Mouse (Mus musculus) inflammation-experienced regulatory T-cells, adult 6 months (primary cell): ENCODE measurements at regions not wholly inside any gene's neighbourhood (a gene's known extent, or its start where the extent isn't known, plus 50 kb on each side); places are given as distances from the start of the nearest gene placed in this dataset.
"Not testable (repeated sequence)": the region's sequence is repeated elsewhere in the genome, so short reads cannot be mapped to it uniquely, and the experiment has no call there.

Source experiments
- ATAC-seq: one replicate; pipeline ENCODE4 v1.8.0; 2017

DNA sequence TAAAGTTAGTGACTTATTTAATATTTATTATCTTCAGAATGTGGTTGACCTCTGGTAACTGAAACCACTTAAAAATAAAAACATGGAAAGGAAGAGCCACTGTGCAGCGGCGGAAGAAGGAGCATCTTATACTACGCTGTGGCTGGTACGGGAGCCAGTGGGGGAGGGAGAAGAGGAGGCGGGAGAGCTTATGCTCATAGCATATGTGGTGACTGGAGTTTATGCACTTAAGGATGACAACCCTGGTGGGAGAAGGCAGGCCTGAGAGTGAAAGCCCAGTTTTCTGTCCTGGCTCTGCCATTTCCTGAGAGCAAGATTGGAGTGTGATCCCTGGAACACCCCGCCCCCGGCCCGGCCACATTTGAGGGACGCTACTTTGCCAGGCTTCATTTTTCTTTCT lies 145.5 kb downstream of the Tsen15 start:
- ATAC-seq = no peak

DNA sequence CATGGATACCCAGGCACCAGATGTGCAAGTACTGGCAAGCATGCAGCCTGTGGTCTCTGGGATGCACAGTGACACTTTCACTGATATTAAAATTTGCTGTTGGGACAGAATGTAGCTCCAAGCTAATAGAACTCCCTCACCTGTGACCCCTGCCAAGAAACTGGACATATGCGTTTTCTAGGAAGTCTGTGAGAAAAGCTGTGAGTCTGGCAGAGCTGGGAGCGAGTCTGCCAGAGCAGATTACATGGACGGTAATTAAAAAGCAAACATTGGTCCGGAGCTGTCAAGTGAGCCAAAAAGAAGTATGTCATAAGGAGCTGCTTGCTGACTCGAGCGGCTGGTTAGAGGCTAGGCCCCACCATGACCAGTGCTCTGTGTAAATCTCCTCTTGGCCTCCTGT lies 147.1 kb downstream of the Tsen15 start:
- ATAC-seq = no peak

DNA sequence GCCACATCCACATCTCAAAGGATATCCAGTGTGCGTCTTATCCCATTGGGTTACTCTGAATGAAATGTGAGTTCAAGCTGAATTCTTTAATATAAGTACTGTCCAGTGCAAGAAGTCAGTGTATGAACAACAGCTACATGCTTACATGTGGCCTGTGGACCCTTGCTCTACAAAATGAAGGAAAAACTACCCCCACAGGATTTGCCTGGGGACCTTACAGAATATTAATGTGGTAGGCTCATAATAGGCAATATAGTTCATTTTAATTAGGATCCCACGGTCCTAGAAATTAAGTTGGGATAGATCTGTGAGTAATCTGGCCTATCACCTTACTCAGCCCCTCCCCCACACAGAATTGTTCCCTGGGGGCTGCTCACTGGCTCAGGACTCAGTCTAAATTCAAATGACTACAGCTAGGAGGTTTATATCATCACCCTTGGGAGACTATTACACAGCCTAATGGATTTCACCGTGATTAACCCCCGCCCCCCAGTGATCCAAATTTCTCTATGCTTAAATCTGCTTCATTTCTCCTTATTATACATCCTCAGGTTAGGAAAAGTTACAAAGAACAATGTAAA lies 145.4 kb upstream of the 1700025G04Rik start:
- no peak for ATAC-seq

DNA sequence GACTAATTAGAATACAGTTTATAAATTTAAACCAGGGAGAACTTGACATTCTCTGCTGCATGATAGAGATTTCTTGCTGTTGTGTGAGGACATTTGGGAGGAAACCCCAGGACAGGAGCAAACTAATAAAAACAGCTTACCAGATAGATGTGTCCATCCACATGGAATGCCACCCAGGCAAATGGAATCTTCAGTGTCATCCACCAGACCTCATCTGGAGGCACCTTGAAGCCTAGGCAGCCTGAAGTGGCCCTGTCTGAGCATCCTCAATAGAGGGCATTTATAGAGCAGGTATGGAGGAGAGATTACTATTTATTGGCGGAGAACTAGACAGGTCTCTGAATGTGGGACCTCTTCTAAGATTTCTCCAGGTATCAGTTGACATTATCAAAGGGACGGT lies 144.8 kb upstream of the 1700025G04Rik start:
- ATAC-seq = no peak

DNA sequence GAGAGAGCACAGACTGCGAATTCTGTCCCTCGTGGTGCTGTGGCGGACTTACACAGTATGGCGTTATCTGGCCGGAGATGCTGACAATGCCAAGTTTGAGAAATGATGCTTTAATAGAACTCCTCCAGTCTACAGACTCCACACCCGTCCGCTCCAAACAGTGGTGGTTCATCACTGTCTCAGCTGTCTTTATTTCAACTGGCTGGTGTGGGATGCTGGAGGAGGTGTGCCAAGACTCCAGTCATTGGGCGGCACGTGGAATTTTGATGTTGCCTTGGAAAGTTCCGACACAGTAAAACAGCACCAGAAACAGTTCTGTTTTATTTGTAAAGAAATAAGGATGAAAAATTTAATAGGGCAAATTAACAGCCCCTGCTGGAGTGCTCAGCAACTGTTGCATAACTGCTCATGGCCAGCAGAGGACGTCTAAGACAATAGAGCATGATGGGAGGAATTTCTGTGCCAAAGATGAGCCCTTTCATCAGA lies 141.8 kb upstream of the 1700025G04Rik start:
- ATAC-seq = no peak

DNA sequence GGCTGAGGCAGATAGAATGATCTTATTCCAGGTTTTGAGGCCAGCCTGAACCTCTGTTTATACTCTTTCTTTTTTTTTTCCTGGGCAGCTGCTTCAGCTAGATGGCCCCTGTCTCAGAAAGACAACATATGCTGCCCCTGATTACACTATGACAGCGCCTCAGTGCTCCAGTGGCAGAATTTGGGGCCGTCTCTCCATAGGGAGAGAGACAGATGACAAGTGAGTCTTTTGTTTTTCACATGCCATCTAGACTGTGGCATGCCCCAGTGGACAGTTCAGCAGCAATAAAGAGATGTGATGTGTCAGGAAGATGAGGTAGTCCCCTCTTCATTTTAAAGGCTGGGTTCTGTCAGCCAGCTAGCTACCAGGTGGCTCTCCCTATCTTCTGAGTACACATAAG lies 139.8 kb upstream of the 1700025G04Rik start:
- ATAC-seq = no peak

DNA sequence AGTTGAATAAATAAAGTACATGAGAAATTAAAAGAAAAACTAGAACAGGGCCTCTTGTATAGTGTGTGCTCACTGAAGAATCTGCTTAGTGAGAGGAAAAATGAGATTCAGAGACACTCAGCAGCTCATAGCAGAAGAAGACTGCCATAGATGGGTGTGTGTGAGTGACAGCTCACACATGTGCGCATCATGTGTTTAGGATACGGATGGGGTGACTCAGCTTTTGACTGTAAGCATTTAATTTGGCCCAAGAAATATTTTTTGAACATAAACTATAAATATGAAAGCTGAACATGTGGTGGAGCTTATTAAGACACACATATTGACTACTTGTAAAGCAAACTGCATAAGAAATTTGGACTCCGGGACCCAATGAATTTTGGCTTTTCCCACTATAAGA lies 136.1 kb upstream of the 1700025G04Rik start:
- no peak for ATAC-seq

DNA sequence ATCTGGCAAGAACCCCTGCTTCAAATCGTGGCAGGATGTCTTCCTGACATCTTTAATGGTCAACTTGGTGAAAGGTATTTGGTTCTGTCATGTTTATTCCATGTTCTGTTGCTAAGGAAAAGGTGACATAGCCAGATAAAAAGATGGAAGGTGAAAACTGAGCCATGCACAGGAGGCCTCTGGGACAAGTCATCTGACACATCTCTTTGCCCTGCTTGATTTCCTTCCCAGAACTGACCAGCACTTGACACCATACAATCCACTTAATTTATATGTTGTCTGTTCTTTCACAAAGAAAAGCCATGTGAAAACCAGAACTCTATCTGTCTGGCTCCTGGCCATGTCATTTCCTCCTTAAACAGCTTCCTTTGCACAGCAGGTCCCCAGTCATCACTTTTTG lies 133.7 kb upstream of the 1700025G04Rik start:
- ATAC-seq = no peak

DNA sequence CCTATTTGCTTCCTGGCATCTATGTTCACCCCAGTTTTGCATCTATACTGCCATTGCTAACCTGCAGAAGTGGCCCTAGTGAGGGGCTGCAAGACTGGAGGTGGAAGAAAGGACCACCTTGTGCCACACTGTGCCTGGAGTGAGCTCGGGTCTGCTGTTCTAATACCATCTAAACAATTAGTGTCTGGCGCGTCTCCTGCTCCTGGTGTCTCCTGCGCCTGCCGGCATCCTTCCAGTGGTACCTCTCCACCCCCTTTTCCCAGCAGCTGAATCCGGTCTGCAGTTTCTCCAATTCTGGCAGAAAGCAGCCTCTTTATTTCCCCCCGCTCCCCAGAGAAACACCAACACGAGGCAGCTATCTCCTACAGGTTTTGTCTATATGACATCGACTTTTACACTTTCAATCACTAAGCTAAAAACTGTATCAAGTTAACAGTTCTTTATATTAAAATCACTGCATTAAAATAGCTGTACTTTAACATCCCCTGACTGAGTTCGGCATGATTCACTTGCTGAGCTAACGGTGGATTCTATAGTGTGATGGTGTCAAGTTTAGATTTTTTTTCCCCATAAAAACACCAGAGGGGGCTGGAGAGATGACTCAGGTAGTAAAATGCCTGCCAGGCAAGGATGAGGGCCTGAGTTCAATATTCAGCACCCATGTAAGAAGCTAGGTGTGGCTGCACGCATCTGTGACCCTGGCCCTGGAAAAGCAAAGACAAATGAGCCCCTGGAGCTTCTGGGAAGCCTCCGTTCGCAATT lies 131.1 kb upstream of the 1700025G04Rik start:
- no peak for ATAC-seq

DNA sequence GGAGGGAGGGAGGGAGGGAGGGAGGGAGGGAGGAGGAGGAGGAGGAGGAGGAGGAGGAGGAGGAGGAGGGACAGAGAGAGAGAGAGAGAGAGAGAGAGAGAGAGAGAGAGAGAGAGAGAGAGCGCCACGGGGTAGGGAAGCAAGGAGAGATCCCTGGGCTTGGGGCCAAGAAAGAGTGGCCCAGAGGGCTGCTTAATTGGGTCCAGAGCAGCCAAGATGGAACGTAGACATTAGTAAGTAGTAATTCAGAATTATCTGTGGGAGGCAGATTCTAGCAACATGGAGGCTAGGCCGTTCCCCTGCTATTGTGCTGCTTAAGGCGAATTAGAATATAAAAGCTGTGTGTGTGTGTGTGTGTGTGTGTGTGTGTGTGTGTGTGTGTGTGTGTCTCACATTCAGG lies 129.8 kb upstream of the 1700025G04Rik start:
- not testable (repeated sequence) for ATAC-seq

DNA sequence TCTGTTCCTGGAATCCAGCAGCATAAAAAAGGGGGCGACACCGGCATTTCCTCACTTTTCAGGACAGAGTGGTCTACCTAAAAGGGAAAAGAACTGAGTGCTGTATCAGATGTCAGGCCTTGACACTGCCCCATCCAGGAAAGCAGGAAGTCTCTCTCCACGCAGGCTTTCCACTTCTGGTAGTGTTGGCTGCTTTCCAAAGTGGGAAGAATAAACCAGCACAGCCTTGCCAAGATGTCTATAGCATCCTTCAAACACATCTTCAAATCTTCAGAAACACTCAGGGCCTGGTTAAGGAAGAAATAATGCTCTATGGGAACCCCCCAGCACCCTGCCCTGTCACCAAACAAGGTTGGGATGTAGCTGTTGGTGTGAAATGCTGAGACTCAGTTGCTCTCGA lies 127.5 kb upstream of the 1700025G04Rik start:
- no peak for ATAC-seq

DNA sequence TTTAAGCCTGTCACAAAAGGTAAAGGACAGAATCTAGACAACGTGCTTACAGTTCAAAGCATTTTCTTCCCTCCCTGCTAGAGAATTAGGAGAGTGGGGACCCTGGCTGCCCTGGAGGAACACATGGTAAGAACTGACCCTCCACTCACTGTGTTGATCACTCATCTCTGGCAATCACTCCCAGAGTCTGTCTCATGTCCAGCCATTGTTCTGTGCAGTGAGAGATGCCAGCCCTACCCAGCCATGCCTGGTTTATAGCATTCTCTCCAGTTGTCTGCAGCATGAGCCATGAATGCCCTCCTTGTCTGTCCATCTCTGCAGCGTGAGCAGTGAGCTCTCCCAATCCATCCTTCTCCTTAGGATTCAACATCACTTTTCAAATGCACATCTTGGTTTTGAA lies 124.5 kb upstream of the 1700025G04Rik start:
- no peak for ATAC-seq

DNA sequence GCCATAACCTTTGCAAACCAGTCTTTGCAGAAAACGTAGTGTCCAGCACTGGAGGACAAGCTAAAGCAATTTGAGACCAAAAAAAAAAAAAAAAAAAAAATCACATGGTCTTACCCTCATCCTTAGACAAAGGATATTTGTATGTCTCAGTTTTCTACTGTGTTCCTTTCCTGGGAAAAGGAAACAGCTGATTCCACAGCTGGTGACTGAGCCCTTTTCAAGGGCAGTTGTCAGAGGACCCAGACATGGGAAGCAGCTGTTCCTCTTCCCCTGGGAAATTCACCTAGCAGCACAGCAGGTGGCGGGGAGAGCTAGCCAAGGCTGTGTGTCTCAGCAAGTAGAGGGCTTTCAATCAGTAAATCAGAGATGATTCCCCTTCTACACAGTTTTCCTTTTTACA lies 113.3 kb upstream of the 1700025G04Rik start:
- no peak for ATAC-seq

DNA sequence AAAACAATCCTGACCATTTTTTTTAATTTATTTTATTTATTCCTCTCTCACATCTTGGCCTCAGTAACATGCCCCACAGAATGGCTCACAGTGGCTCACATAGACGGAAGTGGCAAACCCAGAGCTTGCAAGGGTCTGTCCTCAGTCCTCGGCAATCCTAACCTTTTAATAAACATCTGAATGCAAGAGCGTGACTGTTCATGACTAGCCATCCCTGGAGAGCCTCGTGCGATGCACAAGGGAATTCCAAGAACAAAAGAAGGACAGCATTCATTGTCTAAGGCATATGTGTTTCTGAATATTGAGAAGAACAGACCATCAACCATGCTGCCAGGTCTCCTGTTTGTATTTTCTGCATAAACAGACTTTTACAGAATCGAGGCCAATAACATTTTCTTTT lies 98.8 kb upstream of the 1700025G04Rik start:
- no peak for ATAC-seq

DNA sequence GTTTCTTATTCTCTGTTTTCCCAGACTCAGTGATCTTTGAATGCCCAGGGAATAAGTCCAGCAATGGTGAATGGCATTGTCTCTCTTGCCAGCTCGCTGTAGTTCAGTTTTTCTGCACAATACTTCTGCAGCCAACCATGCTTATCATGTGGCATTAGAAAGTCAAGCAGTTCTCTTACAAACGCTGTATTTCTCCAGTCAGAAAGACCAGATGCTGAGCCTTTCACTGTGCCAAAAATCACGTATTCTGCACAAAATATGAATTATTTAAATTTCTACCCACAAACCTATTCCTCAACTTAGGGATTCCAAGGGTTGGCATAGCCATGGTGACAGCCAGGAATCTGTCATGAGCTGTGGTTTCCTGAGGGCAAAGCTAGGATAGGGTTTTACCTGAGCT lies 95.0 kb upstream of the 1700025G04Rik start:
- no peak for ATAC-seq

DNA sequence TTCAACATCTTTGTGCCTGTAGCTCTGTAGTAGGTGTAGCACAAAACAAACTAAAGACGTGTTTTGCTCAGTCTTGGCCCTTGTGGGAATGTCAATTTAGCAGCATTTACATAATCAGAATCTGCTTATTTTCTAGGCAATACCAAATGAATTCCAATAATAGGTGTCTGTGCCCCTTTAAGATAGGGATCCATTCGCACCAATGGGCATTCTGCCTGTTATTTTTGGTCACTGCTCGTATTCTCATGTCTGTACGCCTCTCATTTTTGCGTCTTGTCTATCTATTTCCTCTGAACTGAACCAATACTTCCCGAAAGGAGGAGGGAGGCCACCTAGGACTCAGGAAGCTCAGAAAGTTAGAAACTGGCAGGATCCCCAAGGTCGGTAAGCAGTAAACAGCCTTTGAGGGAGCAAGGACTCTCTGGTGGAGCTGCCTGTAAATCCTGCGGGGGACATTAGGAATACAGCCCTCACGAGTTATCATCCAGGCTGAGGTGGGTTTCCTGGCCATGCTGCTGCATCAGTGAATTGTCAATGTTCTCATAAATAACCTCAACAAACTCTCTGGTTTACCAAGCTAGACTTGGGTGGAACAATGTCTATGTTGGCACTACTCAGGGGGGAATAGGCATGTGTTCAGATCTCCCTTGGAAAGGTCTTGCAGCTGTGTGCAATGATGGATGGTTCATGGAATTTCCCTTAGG lies 86.5 kb upstream of the 1700025G04Rik start:
- no peak for ATAC-seq

DNA sequence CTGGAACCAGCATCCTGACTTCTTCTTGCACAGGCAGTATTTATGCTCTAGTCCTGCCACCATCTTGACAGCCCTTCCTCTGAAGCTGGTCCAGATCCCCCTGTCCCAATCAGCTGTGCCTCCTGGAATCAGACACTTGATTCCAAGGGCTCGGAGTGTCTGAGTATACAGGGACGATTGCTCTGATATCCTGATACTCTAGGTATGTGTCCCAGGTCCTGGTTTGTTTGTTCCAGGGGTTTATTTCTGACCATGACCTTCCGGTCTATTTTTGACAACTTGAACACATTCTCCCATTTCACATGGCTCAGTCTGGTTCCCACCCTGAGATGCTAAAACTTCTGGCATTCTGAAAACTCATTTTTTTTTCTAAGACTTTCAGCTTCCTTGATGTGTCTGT lies 85.8 kb upstream of the 1700025G04Rik start:
- no peak for ATAC-seq

DNA sequence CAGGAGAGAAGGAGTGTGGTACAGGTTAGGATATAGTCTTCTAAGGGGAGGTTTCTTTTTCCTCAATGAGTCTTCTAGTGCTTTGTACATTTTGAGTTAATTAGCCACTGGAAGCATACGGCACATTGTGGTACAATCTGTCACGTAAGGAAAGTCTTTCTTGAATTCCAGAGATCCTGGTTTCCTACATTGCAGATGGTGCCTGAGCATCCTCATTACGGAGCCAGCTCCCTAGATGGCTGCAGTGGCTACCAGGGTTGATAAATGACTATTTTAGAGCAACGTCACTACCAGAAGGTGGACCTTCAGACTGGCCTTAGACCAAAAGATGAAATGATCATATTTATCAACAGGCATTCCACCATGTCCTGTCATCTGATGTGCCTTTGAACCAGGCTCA lies 84.5 kb upstream of the 1700025G04Rik start:
- ATAC-seq = no peak

DNA sequence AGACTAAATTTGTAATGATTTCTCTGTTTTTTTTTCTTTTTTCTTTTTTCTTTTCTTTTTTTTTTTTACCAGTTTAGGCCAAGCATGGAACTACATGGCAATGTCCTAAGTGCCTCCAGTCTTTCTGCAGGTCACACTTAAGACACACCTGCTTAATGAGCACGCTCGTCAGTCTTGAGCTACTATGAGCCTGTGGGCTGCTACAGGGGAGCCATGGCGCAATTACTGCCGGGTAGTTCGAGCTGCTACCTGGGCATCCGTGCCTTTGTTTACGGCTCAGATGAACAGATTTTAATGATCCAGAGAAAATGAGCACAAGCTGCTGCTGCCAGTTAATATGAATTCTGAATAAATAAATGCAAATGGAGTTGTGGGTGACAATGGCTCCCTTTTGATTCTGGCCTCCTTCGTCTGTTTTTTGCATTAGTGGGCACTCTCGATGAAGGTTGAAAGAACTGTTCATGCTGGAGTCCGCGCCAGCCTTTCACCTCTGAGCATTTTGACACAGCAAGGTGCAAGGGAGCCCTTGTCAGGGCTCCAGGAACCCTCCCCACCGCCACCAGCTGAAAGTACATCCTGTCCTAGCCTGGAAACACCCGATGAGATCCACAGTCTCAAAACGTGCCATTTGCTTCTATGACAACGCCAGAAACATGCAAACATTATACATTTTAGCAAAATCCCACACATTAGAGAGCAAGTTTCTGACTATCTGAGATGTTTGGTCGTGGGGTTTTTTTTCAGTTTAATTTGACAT lies 81.3 kb upstream of the 1700025G04Rik start:
- no peak for ATAC-seq

DNA sequence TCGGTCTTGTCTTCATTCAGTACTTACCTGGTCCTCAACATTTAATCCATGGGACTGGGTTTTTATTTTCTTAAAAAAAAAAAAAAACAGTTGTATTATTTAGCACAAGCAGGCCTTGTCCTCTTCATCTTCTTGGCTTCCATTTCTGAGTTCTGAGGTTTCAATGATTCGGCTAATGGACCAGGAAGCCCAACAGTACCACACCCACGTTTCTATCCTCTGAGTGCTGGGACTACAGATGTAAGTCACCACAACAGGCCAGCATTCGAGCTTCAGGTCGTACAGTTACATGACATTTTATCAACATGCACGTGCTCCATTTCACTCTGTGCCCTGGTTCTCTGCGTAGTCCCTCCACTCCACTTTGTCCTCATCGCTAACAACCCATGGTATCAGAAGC lies 80.7 kb upstream of the 1700025G04Rik start:
- ATAC-seq = no peak

DNA sequence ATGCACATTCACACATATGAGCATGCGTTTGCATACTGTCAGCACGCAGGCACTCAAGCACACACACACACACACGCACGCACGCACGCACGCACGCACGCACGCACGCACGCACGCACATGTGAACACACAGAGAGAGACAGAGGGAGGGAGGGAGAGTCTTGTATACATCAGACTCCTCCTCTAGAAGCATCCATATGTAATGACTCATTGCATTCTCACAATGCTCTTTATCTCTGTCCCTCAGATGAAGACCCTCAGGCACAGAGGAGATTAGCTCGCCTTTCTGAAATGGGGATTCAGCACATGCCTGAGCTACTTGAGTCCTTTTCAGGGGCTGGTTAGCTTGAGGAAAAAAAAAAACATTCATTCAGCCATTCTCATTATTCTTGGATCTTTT lies 79.6 kb upstream of the 1700025G04Rik start:
- no peak for ATAC-seq

DNA sequence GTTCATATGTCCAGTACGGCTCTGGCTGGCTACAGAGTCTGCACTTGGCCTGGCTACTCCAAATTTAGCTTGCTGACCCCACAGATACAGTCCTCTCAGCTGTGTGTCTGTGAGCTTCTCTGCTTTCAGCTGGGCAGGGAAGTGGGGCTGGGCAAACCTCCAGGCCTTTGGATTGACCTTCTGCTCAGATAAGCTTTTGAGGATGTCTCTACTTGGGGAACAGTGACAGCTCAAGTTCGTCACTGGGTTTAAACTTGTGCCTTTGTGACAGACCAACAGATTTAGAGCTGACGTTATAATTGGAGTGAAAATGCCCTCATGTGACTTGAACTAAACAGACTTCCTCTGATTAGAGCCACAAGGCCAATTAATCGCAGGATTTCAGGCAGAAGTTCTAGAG lies 78.4 kb upstream of the 1700025G04Rik start:
- no peak for ATAC-seq

DNA sequence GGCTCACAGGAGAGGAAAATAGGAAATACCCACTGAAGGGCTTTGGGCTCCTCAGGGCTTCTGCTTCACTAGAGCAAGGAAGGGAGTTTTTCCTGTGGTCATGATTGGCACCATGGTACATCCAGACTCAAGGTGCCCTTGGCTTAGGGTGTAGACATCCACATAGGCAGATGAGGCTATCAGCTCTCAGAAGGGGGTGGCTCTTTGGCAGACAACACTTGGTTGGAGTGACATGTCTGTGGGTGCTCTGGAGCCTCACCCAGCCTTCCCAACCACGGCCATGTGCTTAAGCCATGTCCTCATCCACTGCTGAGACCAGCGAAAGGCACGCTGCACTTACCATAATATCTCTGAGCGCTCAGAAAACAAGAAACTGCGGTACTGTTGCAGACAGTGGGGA lies 77.8 kb upstream of the 1700025G04Rik start:
- ATAC-seq = no peak
